Mouse (Mus musculus) olfactory bulb, adult 2 months (tissue): ENCODE measurements around the gene Ttc38.

ENCODE experiments used
- CTCF ChIP-seq: fragments of 200-500 bp; IDR thresholded peaks from 2 replicates; pipeline ENCODE4 v1.5.1; 2012; ENCODE audit warnings: low read depth, mild to moderate bottlenecking, low read length, moderate library complexity; ENCODE audit not compliant: insufficient read depth
- POLR2A ChIP-seq: fragments of 200-500 bp; IDR thresholded peaks from 2 replicates; pipeline ENCODE4 v1.6.1; 2012; ENCODE audit warnings: mild to moderate bottlenecking, low read depth, low read length, moderate library complexity; ENCODE audit not compliant: insufficient read depth

GRCm38 (mm10) chr15:85867696-85868095 lies 35.6 kb downstream of the Ttc38 start:
- TF ChIP-seq POLR2A, result no peak
- TF ChIP-seq CTCF, result peak; percentile 72
